Mouse (Mus musculus) retina, embryonic 14.5 days (tissue): Measurements from ENCODE around the gene Lypd9.
A peak's percentile ranks its signal among the peaks of the same experiment; 100 is the strongest.
"Not testable (repeated sequence)": the region's sequence is repeated elsewhere in the genome, so short reads cannot be mapped to it uniquely, and the experiment has no call there.

Experiments used
- DNase-seq: peaks from one replicate; pipeline ENCODE4 v3.0.0-alpha.2; 2015; ENCODE audit warnings: low spot score

Gene Lypd9

DNA sequence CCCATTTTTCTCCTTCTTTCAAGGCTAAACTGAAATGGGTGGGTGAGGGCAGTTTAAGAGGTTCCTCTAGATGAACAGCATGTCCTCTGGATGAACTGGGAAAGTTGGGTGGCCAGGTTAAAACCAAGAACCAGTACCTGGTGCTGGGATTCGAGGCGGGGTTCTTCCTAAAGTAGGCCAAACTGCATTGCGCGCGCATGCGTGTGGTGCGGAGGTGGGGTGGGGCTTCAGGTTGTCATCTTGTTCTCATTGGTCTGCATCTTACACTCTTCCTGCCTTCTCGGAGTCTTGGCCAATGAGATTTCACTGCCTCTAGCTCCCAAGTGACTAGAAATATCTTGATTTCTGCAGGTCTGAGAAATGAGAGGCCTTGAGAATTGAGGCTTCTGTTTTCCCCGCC is at the start of gene Lypd9:
TSS of gene Lypd9 (minus strand) at position 165 of the 400 bp plus-strand sequence.
- no peak for DNase-seq

- DNase-seq: not testable (repeated sequence)
Measured at GRCm38 (mm10) chr11:58502472-58502871, 49.7 kb upstream of the Lypd9 start, which contains the start of gene Olfr331. Gene Olfr331 (minus strand): TSS chr11:58502572.

DNA sequence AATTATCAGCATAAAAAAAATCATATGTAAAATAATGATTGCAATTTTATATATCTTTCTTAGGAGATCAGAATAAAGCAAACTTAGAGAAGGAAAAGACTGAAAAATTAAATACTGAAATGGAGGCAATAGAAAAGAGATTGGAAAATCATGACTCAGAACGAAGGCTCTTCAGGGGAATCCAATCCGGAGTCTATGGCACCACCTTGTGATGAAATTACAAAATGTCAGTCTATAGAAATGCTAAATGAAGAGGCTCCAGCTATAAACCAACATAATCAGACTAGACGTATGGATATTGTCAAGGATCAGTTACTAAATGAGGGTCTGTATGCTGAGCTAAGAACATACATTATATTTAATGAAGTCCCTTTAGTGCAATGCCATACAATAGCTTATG is 46.6 kb upstream of the Lypd9 start:
- DNase-seq: peak; percentile 61

DNA sequence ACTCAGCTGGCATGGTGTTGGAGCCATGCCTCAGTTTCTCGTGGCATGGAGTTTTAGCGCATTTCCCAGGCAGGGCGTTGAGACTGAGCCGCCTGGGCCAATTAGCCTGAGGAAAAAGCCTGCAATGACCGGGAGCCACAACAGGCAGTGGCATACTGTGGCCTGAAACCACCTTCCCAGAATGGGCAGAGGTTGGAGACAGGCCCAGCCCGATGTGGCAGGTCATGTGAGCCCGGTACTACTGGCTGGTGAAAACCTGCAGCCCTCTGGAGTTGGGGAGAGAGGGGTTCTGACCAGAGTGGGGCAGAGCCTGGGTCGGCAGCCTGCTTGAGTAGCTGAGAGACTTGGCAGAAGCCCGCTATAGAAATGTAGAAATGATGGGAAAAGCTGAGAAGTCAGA is 46.0 kb upstream of the Lypd9 start:
- no peak for DNase-seq

DNA sequence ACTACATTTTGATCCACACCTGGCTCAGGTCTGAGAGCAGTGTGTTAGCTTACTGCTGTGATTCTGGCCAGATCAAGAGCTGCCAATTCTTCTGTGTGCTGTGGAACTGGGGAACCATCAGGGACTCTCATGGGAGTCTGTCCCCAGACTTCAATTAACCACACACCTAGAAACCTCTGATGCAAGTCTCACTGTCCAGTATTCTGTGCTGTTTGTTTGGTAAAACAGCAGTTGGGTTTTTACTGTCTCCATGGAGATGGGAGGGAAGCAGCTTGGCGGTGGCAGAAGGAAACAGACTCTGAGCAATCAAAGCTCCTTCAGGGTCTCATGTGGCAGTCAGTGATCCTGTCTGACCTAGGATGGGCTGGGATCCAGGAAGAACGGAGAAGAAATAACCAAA is 39.7 kb upstream of the Lypd9 start, which contains the start of gene Olfr332:
TSS of gene Olfr332 (minus strand) at position 101 of the 400 bp plus-strand sequence.
- DNase-seq: no peak

GRCm38 (mm10) chr11:58462170-58462569 is 9.4 kb upstream of the Lypd9 start, which contains the start of gene Olfr30:
Gene Olfr30 (minus strand): TSS chr11:58462270.
- DNase-seq: no peak

DNA sequence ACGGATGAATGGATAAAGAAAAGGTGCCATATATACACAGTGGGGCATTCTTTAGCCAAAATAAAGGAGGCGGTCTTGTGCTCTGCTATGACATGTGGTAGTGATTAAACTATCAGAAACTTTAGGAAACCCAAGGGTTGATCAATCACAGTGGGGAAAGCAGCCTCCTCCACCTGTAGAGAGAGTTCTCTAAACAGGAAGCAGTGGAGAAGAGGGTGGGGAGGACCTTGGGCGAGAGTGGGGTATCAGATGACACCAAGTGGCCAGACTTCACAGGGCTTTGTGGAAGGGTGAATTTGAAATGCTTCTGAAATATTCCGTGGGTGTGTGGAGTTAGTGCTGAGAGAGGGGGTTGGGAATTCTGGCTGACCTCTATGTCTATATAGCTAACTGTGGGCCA is 869 bp upstream of the Lypd9 start:
- DNase-seq: no peak

- DNase-seq: no peak
Measured at GRCm38 (mm10) chr11:58437866-58438265, 14.9 kb downstream of the Lypd9 start.

GRCm38 (mm10) chr11:58432259-58432658 is 20.5 kb downstream of the Lypd9 start, which contains the start of gene Gm12253:
Gene Gm12253 (plus strand): TSS chr11:58432559.
- no peak for DNase-seq

DNA sequence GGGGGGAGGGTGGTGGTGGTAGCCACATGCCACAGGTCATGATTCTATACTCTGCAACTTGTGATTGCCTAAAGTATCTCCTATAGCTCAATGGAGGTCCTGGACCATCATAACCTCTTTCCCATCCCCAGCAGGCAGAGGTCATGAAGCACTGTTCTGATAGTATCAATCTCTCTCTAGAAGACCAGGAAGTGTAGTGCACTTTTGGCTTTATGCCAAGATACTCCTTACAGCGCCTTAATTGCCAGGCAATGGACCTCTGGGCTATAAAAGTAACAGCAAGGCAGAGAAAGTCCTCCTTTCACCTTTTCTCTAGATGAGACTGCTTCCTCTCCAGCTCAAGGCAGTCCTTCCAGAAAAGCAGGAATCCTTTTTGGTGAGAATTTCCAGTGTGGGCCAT is 31.9 kb downstream of the Lypd9 start, which contains the start of gene 1810065E05Rik:
TSS of gene 1810065E05Rik (plus strand) at position 297 of the 400 bp plus-strand sequence.
- no peak for DNase-seq

DNA sequence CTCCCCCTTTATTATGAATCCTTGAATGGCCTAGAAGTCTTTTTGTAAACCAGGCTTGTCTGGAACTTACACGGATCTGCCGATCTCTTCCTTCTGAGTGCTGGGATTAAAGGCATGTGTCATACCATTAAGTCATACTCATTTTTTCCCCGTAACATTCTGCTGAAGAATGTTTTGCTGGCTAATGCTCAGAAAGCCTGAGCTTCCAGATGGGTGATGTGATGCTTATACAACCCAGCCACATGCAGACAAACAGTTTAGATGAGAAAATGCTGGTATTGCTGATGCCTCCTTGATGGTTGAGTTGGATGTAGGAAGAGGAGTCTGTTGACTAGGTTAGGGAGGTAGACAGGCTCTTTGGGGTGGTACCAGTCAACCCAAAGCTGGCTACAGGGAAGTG is 34.4 kb downstream of the Lypd9 start:
- DNase-seq: no peak

DNA sequence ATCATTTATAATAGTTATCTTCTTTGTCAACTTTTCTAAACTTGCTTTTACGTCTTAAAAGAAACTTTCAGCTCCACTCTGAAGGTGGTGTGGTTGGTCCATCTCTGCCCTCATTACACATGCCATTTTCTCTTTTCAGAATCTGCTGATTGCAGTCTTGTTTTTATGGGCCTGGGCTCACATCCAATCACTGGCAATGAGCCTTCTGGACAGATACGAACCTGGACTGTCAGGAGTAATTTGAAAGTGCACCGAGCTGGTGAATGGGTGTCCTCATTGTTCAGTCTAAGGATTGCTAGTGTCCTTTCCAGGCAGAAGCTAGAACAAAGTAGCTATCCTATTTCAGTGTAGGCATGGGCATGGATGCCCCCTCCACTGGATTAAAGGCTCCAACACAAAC is 44.7 kb downstream of the Lypd9 start:
- no peak for DNase-seq

GRCm38 (mm10) chr11:58400655-58401054 is 52.1 kb downstream of the Lypd9 start:
- DNase-seq: no peak

- no peak for DNase-seq
Measured at GRCm38 (mm10) chr11:58399985-58400645, 52.6 kb downstream of the Lypd9 start.
